Mouse (Mus musculus): ENCODE measurements around the gene Gbgt1. TPM values are rescaled to one million over a fixed set of nuclear protein-coding genes. Genes with fewer than 3 reads are reported as not detected.
A peak's percentile ranks its signal among the peaks of the same experiment; 100 is the strongest.
"Not testable (repeated sequence)": the region's sequence is repeated elsewhere in the genome, so short reads cannot be mapped to it uniquely, and the experiment has no call there.

Gene Gbgt1
- polyA plus RNA-seq, 1 experiment from 2014 or later = 1.2 TPM

DNA sequence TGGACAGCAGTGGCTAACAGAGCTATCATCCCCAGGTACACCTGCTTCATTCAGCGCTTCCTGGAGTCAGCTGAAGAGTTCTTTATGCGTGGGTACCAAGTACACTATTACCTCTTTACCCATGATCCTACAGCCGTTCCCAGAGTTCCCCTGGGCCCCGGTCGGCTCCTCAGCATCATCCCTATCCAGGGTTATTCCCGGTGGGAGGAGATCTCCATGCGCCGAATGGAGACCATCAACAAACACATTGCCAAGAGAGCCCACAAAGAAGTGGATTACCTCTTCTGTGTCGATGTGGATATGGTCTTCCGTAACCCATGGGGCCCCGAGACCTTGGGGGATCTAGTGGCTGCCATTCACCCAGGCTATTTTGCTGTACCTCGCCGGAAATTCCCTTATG lies 8.0 kb downstream of the Gbgt1 start:
- Histone ChIP-seq H3K27me3 (replicated peaks) (no peaks in the 10 kb centered on the region), H3K4me1 (no peaks in the 10 kb centered on the region), H3K36me3 (no peaks in the 10 kb centered on the region), H3K4me2 (no peak overlapping the region), H3K27ac (replicated peaks) (no peak overlapping the region), H3K9ac (replicated peaks) (no peak overlapping the region), H3K9me3 (replicated peaks) (no peaks in the 10 kb centered on the region), H3K4me3 (replicated peaks) (no peak overlapping the region)
- WGBS = 92% methylated on average over 13 of the region's 13 CpGs
- ATAC-seq (ENCODE audit: low FRiP score) = no peak

DNA sequence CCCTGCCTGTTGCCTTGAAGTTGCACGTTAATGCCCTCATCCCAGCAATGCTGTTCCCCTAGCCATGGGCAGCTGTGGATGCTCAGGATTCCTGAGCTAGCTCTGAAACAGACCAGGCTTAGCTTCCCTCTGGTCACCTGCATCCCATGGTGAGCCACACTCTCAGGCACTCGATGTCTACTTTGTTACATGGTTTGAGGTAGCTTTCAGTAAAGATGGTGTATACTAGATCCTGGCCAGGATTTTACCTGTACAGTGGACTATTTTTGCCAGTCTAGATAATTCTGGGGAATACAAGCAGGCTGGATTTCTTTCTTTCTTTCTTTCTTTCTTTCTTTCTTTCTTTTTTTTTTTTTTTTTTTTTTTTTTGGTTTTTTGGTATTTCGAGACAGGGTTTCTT lies 9.1 kb downstream of the Gbgt1 start, which contains the start of gene Gm10134:
Gm10134 (plus strand) TSS at position 301 of the 400 bp plus-strand sequence.
- WGBS = 87% methylated on average over 3 of the region's 3 CpGs
- ATAC-seq (ENCODE audit: low FRiP score) = no peak
- Histone ChIP-seq H3K27ac (replicated peaks) (no peak within 1 kb of the TSS), H3K4me1 (no peaks in the 10 kb centered on the region), H3K27me3 (replicated peaks) (no peaks in the 10 kb centered on the region), H3K36me3 (no peaks in the 10 kb centered on the region), H3K9me3 (replicated peaks) (no peaks in the 10 kb centered on the region), H3K9ac (replicated peaks) (no peak within 1 kb of the TSS), H3K4me2 (no peak within 1 kb of the TSS), H3K4me3 (replicated peaks) (no peak within 1 kb of the TSS)

DNA sequence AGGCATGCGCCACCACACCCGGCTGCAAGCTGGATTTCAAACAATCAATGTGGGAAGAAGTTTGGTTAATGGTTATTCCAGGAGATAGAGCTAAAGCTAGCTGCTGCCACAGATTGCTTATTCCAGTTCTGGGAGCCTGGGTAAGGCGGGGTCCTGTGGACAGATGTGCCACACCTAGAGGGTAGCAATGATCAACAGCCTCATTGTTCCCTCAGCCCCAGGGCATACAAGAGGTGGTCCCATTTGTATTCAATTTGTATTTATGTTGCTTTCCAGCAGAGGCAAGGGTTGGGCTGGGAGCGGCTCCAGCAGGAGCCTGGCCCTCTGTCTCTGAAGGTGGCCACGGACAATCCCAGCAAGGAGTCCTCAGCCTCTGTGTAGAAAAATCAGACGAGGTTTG lies 9.6 kb downstream of the Gbgt1 start:
- no peak overlapping the region for H3K27ac ChIP-seq (replicated peaks)
- H3K36me3 ChIP-seq = no peaks in the 10 kb centered on the region
- no peak for ATAC-seq (ENCODE audit: low FRiP score)
- H3K4me2 ChIP-seq = no peak overlapping the region
- no peak overlapping the region for H3K9ac ChIP-seq (replicated peaks)
- no peaks in the 10 kb centered on the region for H3K27me3 ChIP-seq (replicated peaks)
- WGBS = 82% methylated on average over 6 of the region's 6 CpGs
- H3K4me3 ChIP-seq (replicated peaks) = no peak overlapping the region
- H3K9me3 ChIP-seq (replicated peaks) = no peaks in the 10 kb centered on the region
- H3K4me1 ChIP-seq = no peaks in the 10 kb centered on the region

GRCm38 (mm10) chr2:28511600-28511999 lies 14.9 kb downstream of the Gbgt1 start:
- ATAC-seq (ENCODE audit: low FRiP score); H3K9me3 ChIP-seq (replicated peaks); H3K9ac ChIP-seq (replicated peaks); H3K27ac ChIP-seq (replicated peaks); H3K4me2 ChIP-seq; H3K36me3 ChIP-seq; H3K27me3 ChIP-seq (replicated peaks); H3K4me3 ChIP-seq (replicated peaks): not testable (repeated sequence)
- peaks cover 33% of the 10 kb centered on the region for H3K4me1 ChIP-seq
- 49% methylated on average over 5 of the region's 5 CpGs for WGBS

GRCm38 (mm10) chr2:28512798-28513401 lies 16.2 kb downstream of the Gbgt1 start, which contains the start of gene Ralgds:
TSS of gene Ralgds (plus strand) at chr2:28513125.
- Histone ChIP-seq H3K9ac (replicated peaks) (peak within 1 kb of the TSS; percentile 93), H3K4me2 (peak within 1 kb of the TSS; percentile 75), H3K27me3 (replicated peaks) (no peaks in the 10 kb centered on the region), H3K4me1 (peaks cover 46% of the 10 kb centered on the region), H3K27ac (replicated peaks) (peak within 1 kb of the TSS; percentile 88), H3K4me3 (replicated peaks) (peak within 1 kb of the TSS; percentile 78), H3K9me3 (replicated peaks) (no peaks in the 10 kb centered on the region), H3K36me3 (no peaks in the 10 kb centered on the region)
- peak; percentile 79 for ATAC-seq (ENCODE audit: low FRiP score)
- under 1% methylated on average over 54 of the region's 71 CpGs for WGBS

- Histone ChIP-seq H3K9ac (replicated peaks) (peak overlapping the region; percentile 93), H3K4me1 (peaks cover 54% of the 10 kb centered on the region), H3K4me3 (replicated peaks) (peak overlapping the region; percentile 78), H3K27ac (replicated peaks) (peak overlapping the region; percentile 88), H3K27me3 (replicated peaks) (no peaks in the 10 kb centered on the region), H3K36me3 (no peaks in the 10 kb centered on the region), H3K4me2 (peak overlapping the region; percentile 75), H3K9me3 (replicated peaks) (no peaks in the 10 kb centered on the region)
- WGBS = 3% methylated on average over 46 of the region's 47 CpGs
- peak; percentile 52 for ATAC-seq (ENCODE audit: low FRiP score)
These were observed 17.0 kb downstream of the Gbgt1 start for GRCm38 (mm10) chr2:28513431-28514370.

DNA sequence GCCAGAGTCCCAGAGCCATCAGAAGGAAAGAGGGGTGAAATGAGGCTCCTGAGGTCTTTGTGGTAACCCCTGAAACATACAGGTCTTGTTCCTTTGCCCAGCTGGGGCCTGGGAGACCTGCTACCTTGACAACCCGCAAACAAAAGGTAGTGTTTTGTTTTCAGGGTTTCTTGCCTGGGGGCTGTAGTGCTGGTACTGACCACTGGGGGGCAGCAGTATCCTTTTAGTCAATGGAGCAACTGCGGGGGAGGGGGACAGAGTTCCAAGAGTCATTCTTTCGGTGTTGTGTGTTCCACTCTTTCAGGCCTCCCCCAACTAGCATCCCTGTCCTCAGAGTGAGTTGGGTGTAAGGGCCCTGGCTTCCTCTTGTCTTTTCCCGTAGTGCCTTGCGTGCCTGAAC lies 17.8 kb downstream of the Gbgt1 start:
- H3K27ac ChIP-seq (replicated peaks) = peak overlapping the region; percentile 88
- peak overlapping the region; percentile 78 for H3K4me3 ChIP-seq (replicated peaks)
- H3K9ac ChIP-seq (replicated peaks) = peak overlapping the region; percentile 93
- H3K36me3 ChIP-seq = no peaks in the 10 kb centered on the region
- WGBS = 18% methylated on average over 5 of the region's 5 CpGs
- peak overlapping the region; percentile 75 for H3K4me2 ChIP-seq
- no peaks in the 10 kb centered on the region for H3K27me3 ChIP-seq (replicated peaks)
- no peak for ATAC-seq (ENCODE audit: low FRiP score)
- H3K4me1 ChIP-seq = peaks cover 62% of the 10 kb centered on the region
- H3K9me3 ChIP-seq (replicated peaks) = no peaks in the 10 kb centered on the region

DNA sequence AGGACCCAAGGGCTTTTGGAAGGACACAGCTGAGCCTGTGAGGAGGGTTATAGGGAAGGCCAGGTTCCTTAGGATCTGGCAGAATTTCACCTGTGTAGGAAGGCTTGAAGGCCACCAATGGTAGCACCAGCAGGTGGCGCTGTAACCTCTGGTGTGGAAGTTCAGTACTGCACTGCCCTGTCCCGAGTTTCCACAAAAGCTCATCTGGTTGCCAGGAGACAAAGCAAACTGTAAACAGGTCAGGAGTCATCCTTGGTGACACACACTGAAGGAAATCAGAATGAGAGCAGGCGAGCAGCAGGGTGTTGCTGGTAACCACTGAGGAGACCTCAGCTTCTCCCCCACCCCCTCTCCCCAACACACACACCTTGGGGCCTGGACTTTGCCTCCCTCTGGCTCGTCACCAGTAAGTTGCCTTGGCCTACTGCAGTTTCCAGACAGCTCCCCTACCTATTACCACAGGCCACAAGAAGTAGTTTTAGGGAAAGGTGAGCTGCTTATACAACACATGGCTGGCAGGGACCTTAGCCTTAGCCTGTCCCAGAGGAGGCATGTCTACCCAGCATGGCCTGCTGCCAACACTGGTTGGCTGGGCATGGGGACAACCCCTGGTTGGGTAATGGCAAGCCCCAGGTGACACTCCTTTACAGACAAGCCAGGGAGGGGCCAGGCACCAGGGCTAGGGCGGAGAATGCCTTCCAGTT lies 20.7 kb downstream of the Gbgt1 start:
- 41% methylated on average over 5 of the region's 5 CpGs for WGBS
- Histone ChIP-seq H3K9ac (replicated peaks) (no peak overlapping the region), H3K4me1 (peaks cover 88% of the 10 kb centered on the region), H3K36me3 (peaks cover 3% of the 10 kb centered on the region; the same call in 1 of the 2 replicates), H3K27me3 (replicated peaks) (no peaks in the 10 kb centered on the region), H3K9me3 (replicated peaks) (no peaks in the 10 kb centered on the region), H3K4me3 (replicated peaks) (no peak overlapping the region), H3K4me2 (peak overlapping the region; percentile 24; the same call in 1 of the 2 replicates), H3K27ac (replicated peaks) (no peak overlapping the region)
- ATAC-seq (ENCODE audit: low FRiP score) = no peak

GRCm38 (mm10) chr2:28518231-28518630 lies 21.5 kb downstream of the Gbgt1 start:
- H3K4me1 ChIP-seq = peaks cover 89% of the 10 kb centered on the region
- no peaks in the 10 kb centered on the region for H3K27me3 ChIP-seq (replicated peaks)
- no peak overlapping the region for H3K9ac ChIP-seq (replicated peaks)
- no peaks in the 10 kb centered on the region for H3K9me3 ChIP-seq (replicated peaks)
- H3K36me3 ChIP-seq = peaks cover 4% of the 10 kb centered on the region; the same call in 1 of the 2 replicates
- no peak for ATAC-seq (ENCODE audit: low FRiP score)
- H3K4me2 ChIP-seq = peak overlapping the region; percentile 24
- WGBS = 19% methylated on average over 2 of the region's 2 CpGs
- H3K4me3 ChIP-seq (replicated peaks) = no peak overlapping the region
- H3K27ac ChIP-seq (replicated peaks) = 0 out of 2 replicates have a peak overlapping the region, but pooled peaks have one; percentile 37

DNA sequence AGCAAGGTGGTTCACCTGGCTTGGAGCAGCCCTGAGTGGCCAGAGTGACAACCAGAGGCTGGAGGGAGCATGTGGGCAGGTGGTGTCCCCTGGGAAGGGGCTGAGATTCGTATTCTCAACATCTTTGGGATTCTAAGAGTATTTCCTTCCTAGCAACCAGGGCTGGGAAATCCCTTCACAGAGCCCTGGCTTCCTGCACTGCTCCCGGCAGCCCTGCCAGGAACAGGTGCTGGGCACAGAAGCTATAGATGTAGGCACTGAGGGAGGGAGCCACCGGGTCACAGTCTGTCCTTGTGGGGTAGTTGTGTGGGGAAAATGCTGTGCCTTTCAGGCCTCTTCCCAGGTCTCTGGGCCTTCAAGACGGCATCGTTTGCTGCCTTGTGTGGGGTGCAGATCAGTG lies 23.9 kb downstream of the Gbgt1 start:
- Histone ChIP-seq H3K36me3 (peaks cover 4% of the 10 kb centered on the region; the same call in 1 of the 2 replicates), H3K4me3 (replicated peaks) (no peak overlapping the region), H3K4me1 (peaks cover 95% of the 10 kb centered on the region), H3K27me3 (replicated peaks) (no peaks in the 10 kb centered on the region), H3K9ac (replicated peaks) (no peak overlapping the region), H3K4me2 (no peak overlapping the region), H3K27ac (replicated peaks) (no peak overlapping the region), H3K9me3 (replicated peaks) (no peaks in the 10 kb centered on the region)
- ATAC-seq (ENCODE audit: low FRiP score) = no peak
- WGBS = 67% methylated on average over 5 of the region's 5 CpGs

- no peak for ATAC-seq (ENCODE audit: low FRiP score)
- H3K4me2 ChIP-seq = no peak overlapping the region
- H3K9me3 ChIP-seq (replicated peaks) = no peaks in the 10 kb centered on the region
- no peak overlapping the region for H3K27ac ChIP-seq (replicated peaks)
- H3K4me1 ChIP-seq = peaks cover 95% of the 10 kb centered on the region
- WGBS = 87% methylated on average over 6 of the region's 6 CpGs
- peaks cover 4% of the 10 kb centered on the region; the same call in 1 of the 2 replicates for H3K36me3 ChIP-seq
- no peak overlapping the region for H3K9ac ChIP-seq (replicated peaks)
- H3K27me3 ChIP-seq (replicated peaks) = no peaks in the 10 kb centered on the region
- no peak overlapping the region for H3K4me3 ChIP-seq (replicated peaks)
These were observed 25.0 kb downstream of the Gbgt1 start for GRCm38 (mm10) chr2:28521571-28522151.
